ENCODE assay signal across 24 mouse cellular contexts in genomic region chr3:152225906-152226305, GRCm38 (mm10). TPM values are rescaled to one million over a fixed set of nuclear protein-coding genes. Genes with fewer than 3 reads are reported as not detected.
DNase-seq lines count a peak whose midpoint lies in the region; ATAC-seq lines count a peak whose summit lies in the region.
"Had no signal": no experiment of that assay in that cellular context is flagged by ENCODE, and none has a peak within 500 bp of the region (broad histone marks: within the 10 kb centered on the region; RNA-seq: fewer than 3 reads in every experiment).

No protein-coding gene starts in this region.

- H3K9me3 ChIP-seq in kidney, embryonic 15.5 days (replicated peaks): no peaks in the 10 kb centered on the region
- H3K9me3 ChIP-seq: embryonic facial prominence, embryonic 10.5 days; embryonic facial prominence, embryonic 12.5 days; forebrain, embryonic 13.5 days; forebrain, embryonic 15.5 days; G1E had no signal

- DNase-seq in kidney, adult 11 months: peak; percentile 37
- no peak for DNase-seq in kidney, adult 18-20 months
- DNase-seq in kidney, adult 8-10 months: peak; percentile 19 to 35
- DNase-seq in kidney, postnatal 36 days: peak; percentile 36 to 56
- DNase-seq in kidney, postnatal 14 days: no peak
- DNase-seq: adrenal gland, adult 8-10 months; adrenal gland, postnatal 14 days; adrenal gland, postnatal 36 days; B cell, adult 2 months; cerebellum, adult 11-12 months; cerebellum, adult 2 months; cerebellum, adult 9-10 months; cerebellum, postnatal 10 days; cerebellum, postnatal 25 days had no signal

- H3K27me3 ChIP-seq in kidney, embryonic 15.5 days: no peaks in the 10 kb centered on the region
- H3K27me3 ChIP-seq: CH12.LX; embryonic facial prominence, embryonic 12.5 days; forebrain, embryonic 13.5 days; forebrain, embryonic 15.5 days; Patski had no signal

- no peak overlapping the region for H3K27ac ChIP-seq in kidney, embryonic 15.5 days
- H3K27ac ChIP-seq: embryonic facial prominence, embryonic 10.5 days; embryonic facial prominence, embryonic 12.5 days; forebrain, embryonic 13.5 days; forebrain, embryonic 15.5 days had no signal

- ATAC-seq in kidney, embryonic 15.5 days (replicated peaks; ENCODE audit: low FRiP score): no peak
- ATAC-seq: activated CD4-positive, CD25-positive, alpha-beta regulatory T cell, adult 4 months; CD4-positive, CD25-positive, alpha-beta regulatory T cell, adult 4 months; forebrain, embryonic 13.5 days; forebrain, embryonic 15.5 days had no signal

- 87% methylated on average over 7 of the region's 7 CpGs for WGBS in kidney, embryonic 15.5 days

- H3K4me1 ChIP-seq in kidney, embryonic 15.5 days: no peaks in the 10 kb centered on the region
- H3K4me1 ChIP-seq: embryonic facial prominence, embryonic 10.5 days; embryonic facial prominence, embryonic 12.5 days; forebrain, embryonic 13.5 days; forebrain, embryonic 15.5 days had no signal

- H3K36me3 ChIP-seq in kidney, embryonic 15.5 days: peaks cover 91% of the 10 kb centered on the region

- no peak overlapping the region for H3K4me2 ChIP-seq in kidney, embryonic 15.5 days
- H3K4me2 ChIP-seq: embryonic facial prominence, embryonic 12.5 days; forebrain, embryonic 13.5 days; forebrain, embryonic 15.5 days had no signal

- H3K4me3 ChIP-seq in kidney, embryonic 15.5 days (replicated peaks): no peak overlapping the region
- H3K4me3 ChIP-seq: embryonic facial prominence, embryonic 10.5 days; embryonic facial prominence, embryonic 12.5 days; forebrain, embryonic 13.5 days; forebrain, embryonic 15.5 days had no signal

- no peak overlapping the region for H3K9ac ChIP-seq in kidney, embryonic 15.5 days
- H3K9ac ChIP-seq: embryonic facial prominence, embryonic 12.5 days; forebrain, embryonic 13.5 days; forebrain, embryonic 15.5 days had no signal

RNA-seq across cellular contexts. Expression of gene Fubp1, which starts 15.7 kb away (rescaled TPM):
- polyA plus RNA-seq in kidney, embryonic 15.5 days (2015; fragmentation: Nextera tagmentation; extraction: Ambion mirVana): 301 and 315 TPM in 2 replicates

RNA-seq across cellular contexts. Expression of gene Dnajb4, which starts 15.8 kb away (rescaled TPM):
- 30.9 and 31.1 TPM in 2 replicates for polyA plus RNA-seq in kidney, embryonic 15.5 days (2015; fragmentation: Nextera tagmentation; extraction: Ambion mirVana)

RNA-seq across cellular contexts. Expression of gene Nexn, which starts 40.2 kb away (rescaled TPM):
- polyA plus RNA-seq in kidney, embryonic 15.5 days (2015; fragmentation: Nextera tagmentation; extraction: Ambion mirVana): 11.3 and 12.4 TPM in 2 replicates
- polyA plus RNA-seq: G1E had no signal

RNA-seq across cellular contexts. Expression of gene Gipc2, which starts 59.9 kb away (rescaled TPM):
- polyA plus RNA-seq in kidney, embryonic 15.5 days (2015; fragmentation: Nextera tagmentation; extraction: Ambion mirVana): 25.4 and 30.4 TPM in 2 replicates
- polyA plus RNA-seq: activated CD4-positive, CD25-positive, alpha-beta regulatory T cell, adult 4 months; CD4-positive, CD25-positive, alpha-beta regulatory T cell, adult 4 months; G1E had no signal

Comparison
In these comparisons a context has a peak if more than half of its experiments do, and no peak if none do; other contexts are left out.
1. DNase-seq: peak in kidney, adult 11 months (single experiment), kidney, adult 8-10 months (2 of 2) and kidney, postnatal 36 days (2 of 2); none in kidney, adult 18-20 months (single experiment) and kidney, postnatal 14 days (single experiment).